Mouse (Mus musculus): ENCODE measurements around the gene Tmem179b.

Tmem179b gene

GRCm38 (mm10) chr19:8774951-8775421, 719 bp upstream of the Tmem179b start:
- no peak for DNase-seq

- DNase-seq = no peak
These were observed 858 bp downstream of the Tmem179b start for GRCm38 (mm10) chr19:8773409-8773808.

- no peak for DNase-seq
These were observed 1.3 kb downstream of the Tmem179b start for GRCm38 (mm10) chr19:8772996-8773395.

- DNase-seq = peak; percentile 82 to 86
These were observed 3.5 kb downstream of the Tmem179b start, which contains the start of gene Tmem223 for GRCm38 (mm10) chr19:8770567-8771270. Gene Tmem223, plus strand, starts transcription at chr19:8770996.

GRCm38 (mm10) chr19:8765562-8765961, 8.7 kb downstream of the Tmem179b start:
- DNase-seq = no peak

GRCm38 (mm10) chr19:8763276-8763675, 11.0 kb downstream of the Tmem179b start:
- no peak for DNase-seq

GRCm38 (mm10) chr19:8760757-8761156, 13.5 kb downstream of the Tmem179b start:
- DNase-seq = no peak

DNA sequence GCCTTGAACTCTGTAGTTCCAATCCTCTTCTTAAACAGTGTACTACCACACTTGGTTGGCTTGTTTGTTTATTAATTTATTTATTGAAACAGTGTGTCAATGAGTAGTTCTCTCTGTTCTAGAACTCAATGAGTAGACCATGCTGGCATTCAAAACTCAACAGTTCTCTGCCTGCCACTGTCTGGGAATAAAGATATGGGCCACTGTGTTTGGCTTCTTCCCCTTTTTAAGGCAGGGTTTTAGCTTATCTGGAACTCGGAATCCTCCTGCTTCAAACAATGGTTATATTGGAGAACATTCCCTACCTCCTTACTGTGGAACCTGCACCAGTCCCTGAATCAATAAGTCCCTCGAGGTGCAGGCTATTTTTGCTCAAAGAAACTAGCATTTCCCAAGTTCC, 15.4 kb downstream of the Tmem179b start:
- DNase-seq = no peak

GRCm38 (mm10) chr19:8757471-8757998, 16.7 kb downstream of the Tmem179b start:
- DNase-seq = no peak

DNA sequence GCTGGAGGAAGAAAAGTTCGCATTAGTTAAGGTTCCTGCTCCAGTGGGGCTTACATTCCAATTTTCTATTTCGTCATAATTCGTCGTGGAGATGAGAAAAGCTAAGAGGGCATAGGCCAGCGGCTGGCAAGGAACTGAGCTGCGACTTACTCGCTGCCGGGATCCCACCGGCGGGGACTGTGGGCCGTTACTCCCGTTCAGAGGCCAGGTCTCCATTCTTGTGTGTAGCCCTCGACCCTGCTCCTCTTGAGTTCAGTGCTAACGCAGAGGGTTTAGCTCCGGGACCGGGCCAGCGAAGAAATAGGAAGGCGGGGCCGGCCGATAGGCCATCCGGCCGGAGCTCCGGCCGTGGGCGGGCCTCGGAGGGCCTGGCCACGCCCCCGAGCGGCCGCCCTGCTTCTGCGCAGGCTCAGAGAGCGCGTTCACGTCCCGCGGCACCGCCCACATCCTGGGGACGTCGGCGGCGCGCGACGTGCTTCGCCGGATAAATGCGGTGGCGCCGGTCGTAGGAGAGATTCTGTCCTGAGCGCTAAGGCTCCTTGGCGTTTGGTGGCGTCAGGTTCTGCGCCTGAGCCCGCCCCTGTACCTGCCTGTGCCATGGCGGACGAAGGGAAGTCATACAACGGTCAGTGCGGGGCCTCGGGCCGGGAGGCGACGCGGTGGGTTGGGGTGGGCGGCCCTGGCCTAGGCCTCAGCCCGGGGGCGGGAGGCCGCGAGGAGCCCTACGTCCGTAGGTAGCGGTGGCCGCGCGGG, 17.5 kb downstream of the Tmem179b start, which contains the start of gene Nxf1:
Gene Nxf1, plus strand, starts transcription at position 439 of the 753 bp plus-strand sequence.
- DNase-seq = peak; percentile 89 to 94

DNA sequence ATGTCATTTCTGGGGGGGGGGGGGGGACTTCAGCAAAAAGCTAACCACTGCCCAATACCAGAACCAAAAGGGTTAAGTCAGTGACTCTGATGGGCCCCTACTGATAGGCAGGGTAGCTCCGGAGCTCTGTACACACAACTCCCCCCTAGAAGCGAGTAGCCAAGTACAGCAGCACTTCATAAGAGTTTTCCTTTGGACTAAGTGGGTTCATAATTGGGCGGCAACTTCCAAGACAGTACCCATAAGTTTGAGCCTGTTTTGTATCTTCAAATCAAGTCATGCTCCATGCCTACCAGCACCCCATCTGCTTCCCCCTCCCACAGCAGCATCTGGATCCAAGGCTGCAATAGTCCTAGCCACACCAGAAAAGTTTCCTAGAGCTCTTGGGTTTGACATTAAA, 18.6 kb downstream of the Tmem179b start:
- no peak for DNase-seq

GRCm38 (mm10) chr19:8747368-8747767, 26.9 kb downstream of the Tmem179b start:
- DNase-seq = no peak

DNA sequence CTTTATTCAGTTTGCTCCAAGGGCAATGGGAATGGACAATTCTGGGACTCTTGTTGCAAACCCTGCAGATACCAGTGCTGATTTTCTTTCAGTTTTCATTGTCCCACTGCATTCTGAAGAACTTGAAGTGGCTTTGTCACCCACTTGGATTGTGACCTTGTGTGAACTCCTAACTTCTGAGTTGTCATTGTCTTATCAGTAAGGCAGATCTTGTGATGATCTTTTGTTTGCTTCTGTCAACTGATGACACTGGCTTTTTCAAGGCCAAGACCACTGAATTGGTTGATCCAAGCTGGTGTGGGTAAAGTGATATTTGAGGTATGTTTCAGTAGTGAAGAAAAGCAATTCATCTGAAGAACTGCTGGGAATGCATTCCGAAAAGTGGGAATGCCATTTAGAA, 28.9 kb downstream of the Tmem179b start:
- no peak for DNase-seq

DNA sequence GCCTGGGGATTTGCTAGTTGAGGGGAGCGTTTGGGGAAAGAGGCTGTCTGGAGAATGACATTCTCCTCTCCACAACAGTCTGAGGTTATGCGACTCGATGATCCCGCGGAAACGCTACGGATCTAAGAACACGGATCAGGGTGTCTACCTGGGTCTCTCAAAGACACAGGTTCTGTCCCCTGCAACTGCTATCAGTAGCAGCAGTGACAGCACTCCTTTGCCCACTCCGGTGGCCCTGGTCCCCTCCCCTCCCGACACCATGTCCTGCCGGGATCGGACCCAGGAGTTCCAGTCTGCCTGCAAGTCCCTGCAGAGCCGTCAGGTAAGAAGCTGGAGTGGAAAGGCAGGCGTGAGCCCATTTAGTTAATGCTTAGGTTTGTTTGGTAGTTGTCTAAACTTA, 32.1 kb downstream of the Tmem179b start:
- no peak for DNase-seq

GRCm38 (mm10) chr19:8741243-8741869, 32.9 kb downstream of the Tmem179b start, which contains the start of gene Stx5a:
Gene Stx5a, plus strand, starts transcription at chr19:8741413.
- DNase-seq = peak; percentile 94

DNA sequence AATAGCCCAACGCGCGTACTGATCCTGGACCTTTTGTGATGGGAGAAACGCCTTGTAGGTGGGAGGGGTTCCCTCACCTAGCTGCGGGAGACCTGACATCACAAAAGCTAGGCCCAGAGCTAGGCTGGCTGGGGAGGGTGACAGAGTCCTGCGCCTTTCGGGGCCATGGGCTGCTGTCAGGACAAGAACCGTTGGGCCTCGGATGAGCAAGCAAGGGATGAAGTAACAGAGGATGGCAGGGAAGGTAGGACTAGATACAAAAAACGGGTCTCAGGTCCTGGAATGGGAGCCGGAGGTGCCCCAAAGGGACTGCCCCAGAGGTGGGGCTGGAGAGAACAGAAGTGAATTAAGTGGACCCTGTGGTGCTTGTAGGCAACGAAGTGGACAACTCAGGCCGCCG, 33.7 kb downstream of the Tmem179b start, which contains the start of gene 1700092M07Rik:
Gene 1700092M07Rik, plus strand, starts transcription at position 116 of the 400 bp plus-strand sequence.
- no peak for DNase-seq

GRCm38 (mm10) chr19:8739646-8740045, 34.6 kb downstream of the Tmem179b start:
- no peak for DNase-seq

- no peak for DNase-seq
These were observed 35.4 kb downstream of the Tmem179b start for GRCm38 (mm10) chr19:8738911-8739310.

GRCm38 (mm10) chr19:8736160-8736467, 38.2 kb downstream of the Tmem179b start:
- no peak for DNase-seq

DNA sequence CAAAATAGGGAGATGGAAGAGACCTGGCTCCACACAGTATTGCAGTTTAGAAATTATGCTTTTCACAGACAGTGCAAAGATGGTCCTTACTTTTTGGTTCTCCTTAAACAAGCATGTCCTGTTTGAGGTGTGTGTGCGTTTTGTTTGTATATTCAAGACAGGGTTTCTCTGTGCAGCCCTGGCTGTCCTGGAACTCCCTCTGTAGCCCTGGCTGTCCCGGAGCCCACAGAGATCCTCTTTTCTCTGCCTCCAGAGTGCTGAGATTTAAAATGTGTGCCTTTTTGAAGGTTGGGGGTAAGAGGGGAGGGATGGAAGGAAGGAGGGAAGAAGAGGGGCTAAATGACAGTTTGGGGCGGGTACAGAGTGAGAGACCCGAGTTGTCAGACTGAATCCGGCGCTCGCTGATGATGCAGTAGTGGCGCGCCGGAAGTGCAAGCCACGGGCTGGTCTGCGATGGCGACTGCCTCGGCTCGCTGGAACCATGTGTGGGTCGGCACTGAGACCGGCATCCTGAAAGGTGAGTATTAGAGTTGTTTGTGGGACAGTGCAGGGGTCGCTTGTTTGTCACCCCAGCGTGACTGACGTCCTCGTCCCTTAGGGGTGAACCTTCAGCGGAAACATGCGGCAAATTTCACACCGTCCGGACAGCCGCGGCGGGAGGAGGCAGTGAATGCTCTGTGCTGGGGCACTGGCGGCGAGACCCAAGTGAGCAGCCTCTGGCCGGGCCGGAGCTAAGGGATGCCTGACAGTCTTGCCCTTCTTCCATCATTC, 38.7 kb downstream of the Tmem179b start, which contains the start of gene Wdr74:
Gene Wdr74, plus strand, starts transcription at position 439 of the 771 bp plus-strand sequence.
- peak; percentile 94 to 96 for DNase-seq

- DNase-seq = no peak
These were observed 39.9 kb downstream of the Tmem179b start for GRCm38 (mm10) chr19:8734334-8734733.
